Mouse (Mus musculus) retina, postnatal 1 day (tissue): ENCODE results near the gene Vtn.
A peak's percentile ranks its signal among the peaks of the same experiment; 100 is the strongest.

Experiments used
- DNase-seq: peaks from one replicate; pipeline ENCODE4 v3.0.0-alpha.2; 2012

Gene Vtn

GRCm38 (mm10) chr11:78499004-78499403 is at the start of gene Vtn:
Gene Vtn, plus strand, starts transcription at chr11:78499091.
- DNase-seq = no peak

- DNase-seq = no peak
These were observed 48.6 kb upstream of the Vtn start for GRCm38 (mm10) chr11:78450337-78450736.

- DNase-seq = peak; percentile 80
These were observed 45.2 kb upstream of the Vtn start for GRCm38 (mm10) chr11:78453675-78454074.

GRCm38 (mm10) chr11:78454276-78454675 is 44.6 kb upstream of the Vtn start:
- no peak for DNase-seq

- DNase-seq = peak; percentile 51
These were observed 43.6 kb upstream of the Vtn start for GRCm38 (mm10) chr11:78455308-78455707.

- no peak for DNase-seq
These were observed 40.2 kb upstream of the Vtn start for GRCm38 (mm10) chr11:78458740-78459139.

GRCm38 (mm10) chr11:78461894-78462293 is 37.0 kb upstream of the Vtn start:
- DNase-seq = no peak

GRCm38 (mm10) chr11:78462669-78463068 is 36.2 kb upstream of the Vtn start:
- DNase-seq = no peak

- DNase-seq = no peak
These were observed 35.4 kb upstream of the Vtn start for GRCm38 (mm10) chr11:78463286-78464036.

GRCm38 (mm10) chr11:78465116-78465515 is 33.8 kb upstream of the Vtn start:
- peak; percentile 57 for DNase-seq

- peak; percentile 85 for DNase-seq
These were observed 33.2 kb upstream of the Vtn start, which contains the start of gene Slc46a1 for GRCm38 (mm10) chr11:78465568-78466180. Gene Slc46a1, plus strand, starts transcription at chr11:78465697.

- no peak for DNase-seq
These were observed 32.5 kb upstream of the Vtn start for GRCm38 (mm10) chr11:78466242-78466912.

GRCm38 (mm10) chr11:78467515-78467914 is 31.4 kb upstream of the Vtn start:
- DNase-seq = no peak

GRCm38 (mm10) chr11:78467932-78468331 is 31.0 kb upstream of the Vtn start:
- DNase-seq = no peak

- DNase-seq = no peak
These were observed 27.4 kb upstream of the Vtn start for GRCm38 (mm10) chr11:78471326-78472103.

GRCm38 (mm10) chr11:78475289-78475688 is 23.6 kb upstream of the Vtn start:
- DNase-seq = no peak

GRCm38 (mm10) chr11:78483639-78484038 is 15.3 kb upstream of the Vtn start:
- DNase-seq = no peak

GRCm38 (mm10) chr11:78488168-78488567 is 10.7 kb upstream of the Vtn start:
- peak; percentile 83 for DNase-seq

- DNase-seq = peak; percentile 73
These were observed 8.1 kb upstream of the Vtn start for GRCm38 (mm10) chr11:78490781-78491241.

- peak; percentile 69 for DNase-seq
These were observed 3.0 kb upstream of the Vtn start for GRCm38 (mm10) chr11:78495904-78496303.

- no peak for DNase-seq
These were observed 1.8 kb upstream of the Vtn start for GRCm38 (mm10) chr11:78497071-78497541.
